21 mouse cellular contexts compared by ENCODE assay signal in the genomic region with DNA sequence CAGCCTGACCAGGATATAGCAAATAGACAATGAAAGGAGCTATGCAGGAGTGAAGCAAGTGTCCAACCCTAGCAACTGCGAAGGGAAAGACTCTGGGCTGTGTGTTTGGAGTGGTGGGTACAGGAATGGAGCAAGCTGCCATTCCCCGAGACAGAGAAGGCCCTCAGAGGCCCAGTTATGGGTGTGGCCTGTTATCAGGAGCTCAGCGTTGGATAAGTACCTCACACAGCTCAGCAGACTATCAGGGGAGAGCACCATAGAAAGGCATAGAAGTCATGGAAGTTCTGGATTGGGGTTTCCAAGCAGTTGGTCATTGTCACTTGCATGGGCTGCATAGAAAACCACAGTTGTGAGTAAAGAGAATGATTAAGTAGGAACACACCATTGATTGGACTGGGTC. TPM values are rescaled to one million over a fixed set of nuclear protein-coding genes. Genes with fewer than 3 reads are reported as not detected.
DNase-seq lines count a peak whose midpoint lies in the region; ATAC-seq and TF ChIP-seq lines count a peak whose summit lies in the region.
"Had no signal": no experiment of that assay in that cellular context is flagged by ENCODE, and none has a peak within 500 bp of the region (broad histone marks: within the 10 kb centered on the region; RNA-seq: fewer than 3 reads in every experiment).

No protein-coding gene starts in this region.

- TF ChIP-seq EP300 in heart, adult 2 months (IDR thresholded peaks at IDR 0.05; ENCODE audit: insufficient read depth, low read depth, low read length) = no peak

- H3K79me2 ChIP-seq in heart, adult 2 months (replicated peaks; ENCODE audit: control insufficient read depth, insufficient read depth, low read length) = 0 out of 2 replicates have a peak, but pooled peaks cover 3% of the 10 kb centered on the region

- H3K9ac ChIP-seq in heart, adult 2 months (ENCODE audit: low read depth, low read length) = no peak overlapping the region
- H3K9ac ChIP-seq in kidney, embryonic 16.5 days (replicated peaks; ENCODE audit: low read length) = no peak overlapping the region
- H3K9ac ChIP-seq in intestine, embryonic 16.5 days (ENCODE audit: low read depth, low read length) = no peak overlapping the region
- no peak overlapping the region for H3K9ac ChIP-seq in liver, embryonic 15.5 days
- H3K9ac ChIP-seq: embryonic facial prominence, embryonic 13.5 days; heart, embryonic 15.5 days; neural tube, embryonic 13.5 days had no signal

- no peak overlapping the region for H3K4me2 ChIP-seq in kidney, embryonic 16.5 days (replicated peaks; ENCODE audit: low read depth, low read length)
- H3K4me2 ChIP-seq in intestine, embryonic 16.5 days (ENCODE audit: low read depth, low read length) = no peak overlapping the region
- H3K4me2 ChIP-seq in liver, embryonic 15.5 days = peak overlapping the region; percentile 57
- H3K4me2 ChIP-seq: embryonic facial prominence, embryonic 13.5 days; heart, embryonic 15.5 days; neural tube, embryonic 13.5 days had no signal

- intact Hi-C loops in heart, adult 2 months (cut with DNase I) = no loop called here
- intact Hi-C loops in heart, postnatal 25 days (cut with DNase I) = loop anchor here (10.0 kb wide), 1 partner anchor 372 kb away; a partner anchor contains a TSS

- H3K4me3 ChIP-seq in heart, adult 2 months = no peak overlapping the region
- H3K4me3 ChIP-seq in kidney, embryonic 16.5 days (ENCODE audit: low read length) = no peak overlapping the region
- no peak overlapping the region for H3K4me3 ChIP-seq in kidney, adult 2 months (ENCODE audit: insufficient read depth, low read depth, low read length)
- H3K4me3 ChIP-seq in intestine, embryonic 16.5 days (ENCODE audit: low read length) = no peak overlapping the region
- H3K4me3 ChIP-seq in liver, embryonic 15.5 days (replicated peaks) = no peak overlapping the region
- H3K4me3 ChIP-seq: embryonic facial prominence, embryonic 13.5 days; forebrain, embryonic 10.5 days; heart, embryonic 15.5 days; midbrain, embryonic 10.5 days; neural tube, embryonic 13.5 days had no signal

- no peak for TF ChIP-seq CTCF in heart, adult 2 months (IDR thresholded peaks at IDR 0.05)
- TF ChIP-seq CTCF in kidney, adult 2 months (conservative IDR thresholded peaks at IDR 0.05; ENCODE audit: insufficient read depth, insufficient read length, low read depth, low read length) = no peak

- peaks cover 44% of the 10 kb centered on the region for H3K4me1 ChIP-seq in heart, adult 2 months (ENCODE audit: control insufficient read depth, insufficient read depth, low read length)
- peaks cover 56% of the 10 kb centered on the region for H3K4me1 ChIP-seq in kidney, embryonic 16.5 days (ENCODE audit: insufficient read depth, low read length)
- peaks cover 69% of the 10 kb centered on the region for H3K4me1 ChIP-seq in kidney, adult 2 months (ENCODE audit: control insufficient read depth, insufficient read depth, low read length)
- H3K4me1 ChIP-seq in intestine, embryonic 16.5 days (ENCODE audit: control insufficient read depth, insufficient read depth, low read length) = peaks cover 38% of the 10 kb centered on the region
- H3K4me1 ChIP-seq in liver, embryonic 15.5 days (replicated peaks) = peaks cover 76% of the 10 kb centered on the region

- peaks cover 51% of the 10 kb centered on the region for H3K36me3 ChIP-seq in heart, adult 2 months (ENCODE audit: control insufficient read depth, insufficient read depth, low read length)
- H3K36me3 ChIP-seq in kidney, embryonic 16.5 days (ENCODE audit: insufficient read depth, low read length) = no peaks in the 10 kb centered on the region
- H3K36me3 ChIP-seq in kidney, adult 2 months (ENCODE audit: control insufficient read depth, insufficient read depth, low read length) = peaks cover 2% of the 10 kb centered on the region
- no peaks in the 10 kb centered on the region for H3K36me3 ChIP-seq in intestine, embryonic 16.5 days (ENCODE audit: control insufficient read depth, insufficient read depth, low read length)
- no peaks in the 10 kb centered on the region for H3K36me3 ChIP-seq in liver, embryonic 15.5 days (replicated peaks)
- H3K36me3 ChIP-seq: embryonic facial prominence, embryonic 13.5 days; forebrain, embryonic 10.5 days; heart, embryonic 15.5 days; midbrain, embryonic 10.5 days; neural tube, embryonic 13.5 days had no signal

- ATAC-seq in kidney, embryonic 16.5 days (ENCODE audit: low FRiP score, low TSS enrichment) = no peak
- peak; percentile 61 for ATAC-seq in intestine, embryonic 16.5 days
- ATAC-seq in liver, embryonic 15.5 days (ENCODE audit: insufficient read depth) = peak; percentile 89
- ATAC-seq: activated CD4-positive, CD25-positive, alpha-beta regulatory T cell, adult 4 months had no signal

- peak overlapping the region; percentile 52 for H3K27ac ChIP-seq in heart, adult 2 months
- H3K27ac ChIP-seq in kidney, embryonic 16.5 days (ENCODE audit: low read length) = peak overlapping the region; percentile 77; the same call in 1 of the 2 replicates
- H3K27ac ChIP-seq in kidney, adult 2 months (ENCODE audit: insufficient read depth, low read depth, low read length) = no peak overlapping the region
- H3K27ac ChIP-seq in intestine, embryonic 16.5 days (ENCODE audit: low read length) = no peak overlapping the region
- H3K27ac ChIP-seq in liver, embryonic 15.5 days (replicated peaks) = peak overlapping the region; percentile 30; the same call in 1 of the 2 replicates
- H3K27ac ChIP-seq: forebrain, embryonic 10.5 days; midbrain, embryonic 10.5 days had no signal

- H3K9me3 ChIP-seq in kidney, embryonic 16.5 days (ENCODE audit: low read length) = no peaks in the 10 kb centered on the region
- no peaks in the 10 kb centered on the region for H3K9me3 ChIP-seq in intestine, embryonic 16.5 days (ENCODE audit: control insufficient read depth, low read length)
- H3K9me3 ChIP-seq in liver, embryonic 15.5 days (replicated peaks) = no peaks in the 10 kb centered on the region
- H3K9me3 ChIP-seq: embryonic facial prominence, embryonic 13.5 days; forebrain, embryonic 10.5 days; heart, embryonic 15.5 days; midbrain, embryonic 10.5 days; neural tube, embryonic 13.5 days had no signal

- WGBS in heart, adult 2 months = 54% methylated on average over 3 of the region's 3 CpGs
- WGBS in kidney, embryonic 16.5 days = 97% methylated on average over 3 of the region's 3 CpGs
- WGBS in kidney, adult 2 months = 74% methylated on average over 3 of the region's 3 CpGs
- WGBS in intestine, embryonic 16.5 days = 62% methylated on average over 3 of the region's 3 CpGs
- WGBS in liver, embryonic 15.5 days (ENCODE audit: insufficient replicate concordance) = 39% methylated on average over 3 of the region's 3 CpGs

- TF ChIP-seq POLR2A in heart, adult 2 months (IDR thresholded peaks at IDR 0.05; ENCODE audit: insufficient read depth, low read depth, low read length) = no peak
- TF ChIP-seq POLR2A in kidney, adult 2 months (IDR thresholded peaks at IDR 0.05; ENCODE audit: low read depth, low read length) = no peak

- H3K27me3 ChIP-seq in heart, adult 2 months (ENCODE audit: control insufficient read depth, insufficient read depth, low read length) = no peaks in the 10 kb centered on the region
- H3K27me3 ChIP-seq in kidney, embryonic 16.5 days (ENCODE audit: insufficient read depth, low read length) = no peaks in the 10 kb centered on the region
- no peaks in the 10 kb centered on the region for H3K27me3 ChIP-seq in kidney, adult 2 months (replicated peaks; ENCODE audit: control insufficient read depth, insufficient read depth, low read length)
- no peaks in the 10 kb centered on the region for H3K27me3 ChIP-seq in intestine, embryonic 16.5 days (replicated peaks; ENCODE audit: control insufficient read depth, insufficient read depth, low read length)
- no peaks in the 10 kb centered on the region for H3K27me3 ChIP-seq in liver, embryonic 15.5 days
- H3K27me3 ChIP-seq: embryonic facial prominence, embryonic 13.5 days; heart, embryonic 15.5 days; neural tube, embryonic 13.5 days had no signal

- no peak for DNase-seq in heart, adult 2 months
- no peak for DNase-seq in heart, postnatal 25 days (ENCODE audit: low spot score)
- no peak for DNase-seq in kidney, adult 2 months
- no peak for DNase-seq in frontal cortex, adult 2 months (ENCODE audit: extremely low spot score in 1 of 2, low spot score in 1 of 2)
- DNase-seq in frontal cortex, postnatal 14 days (ENCODE audit: low spot score in 2 of 2) = no peak
- DNase-seq: adrenal gland, postnatal 25 days; B cell, adult 2 months; cerebellum, adult 2 months; kidney, postnatal 10 days; layer of hippocampus, adult 9-11 months; right cerebral cortex, postnatal 14 days; thymus, postnatal 25 days had no signal

RNA-seq across cellular contexts. Expression of a gene that starts 32.8 kb away (rescaled TPM):
- total RNA-seq in heart, adult 2 months (2021) = 100 to 1,000 TPM; 154 to 174 TPM
- 80.2 and 114 TPM in 2 replicates for polyA plus RNA-seq in heart, adult 2 months (2012; rRNA removed)
- total RNA-seq in heart, postnatal 25 days (2021) = 100 to 1,000 TPM; 135 to 205 TPM
- polyA plus RNA-seq in kidney, embryonic 16.5 days (2015; fragmentation: Nextera tagmentation; extraction: Ambion mirVana) = 114 TPM in 2 replicates
- 609 and 859 TPM in 2 replicates for polyA plus RNA-seq in kidney, adult 2 months (2012; rRNA removed)
- polyA plus RNA-seq in intestine, embryonic 16.5 days (2015; fragmentation: Nextera tagmentation; extraction: Ambion mirVana) = 43.4 and 43.7 TPM in 2 replicates
- 6.3 and 6.7 TPM in 2 replicates for polyA plus RNA-seq in liver, embryonic 15.5 days (2015; fragmentation: Nextera tagmentation; extraction: Ambion mirVana)
- 59.6 and 65.5 TPM in 2 replicates for polyA plus RNA-seq in frontal cortex, adult 2 months (2012; rRNA removed)
- polyA plus RNA-seq: activated CD4-positive, CD25-positive, alpha-beta regulatory T cell, adult 4 months had no signal

Comparison
In these comparisons a context has a peak if more than half of its experiments do, and no peak if none do; other contexts are left out.
1. H3K27ac ChIP-seq: peak in heart, adult 2 months (single experiment), kidney, embryonic 16.5 days (single experiment) and liver, embryonic 15.5 days (single experiment); none in kidney, adult 2 months (single experiment) and intestine, embryonic 16.5 days (single experiment).